Mouse (Mus musculus) neural tube, embryonic 13.5 days (tissue): Measurements from ENCODE around the gene Slc38a1. TPM values are rescaled to one million over a fixed set of nuclear protein-coding genes. Genes with fewer than 3 reads are reported as not detected.

Experiments
- ATAC-seq: fragments of 200-750 bp; cut with Nextera tagmentation; 2 replicates; pipeline ENCODE4 v1.8.0; 2017; ENCODE audit warnings: low read depth, mild to moderate bottlenecking, moderate TSS enrichment, moderate library complexity
- H3K27ac ChIP-seq: fragments of 300-500 bp; sonication (generic); replicated peaks from 2 replicates; pipeline ENCODE4 v1.5.1; 2015; ENCODE audit warnings: moderate library complexity, mild to moderate bottlenecking, inconsistent platforms
- H3K27me3 ChIP-seq: fragments of 300-500 bp; sonication (generic); 2 replicates; pipeline ENCODE4 v1.6.1; 2015; ENCODE audit warnings: mild to moderate bottlenecking, inconsistent platforms
- H3K36me3 ChIP-seq: fragments of 300-500 bp; sonication (generic); 2 replicates; pipeline ENCODE4 v1.6.1; 2015; ENCODE audit warnings: mild to moderate bottlenecking, inconsistent platforms
- H3K4me1 ChIP-seq: fragments of 300-500 bp; sonication (generic); replicated peaks from 2 replicates; pipeline ENCODE4 v1.6.1; 2015; ENCODE audit warnings: inconsistent platforms
- H3K4me2 ChIP-seq: fragments of 300-500 bp; sonication (generic); 2 replicates; pipeline ENCODE4 v1.6.1; 2015; ENCODE audit warnings: inconsistent platforms, mild to moderate bottlenecking, moderate library complexity
- H3K4me3 ChIP-seq: fragments of 300-500 bp; sonication (generic); 2 replicates; pipeline ENCODE4 v1.5.1; 2015; ENCODE audit warnings: mild to moderate bottlenecking, inconsistent platforms
- H3K9ac ChIP-seq: fragments of 300-500 bp; sonication (generic); 2 replicates; pipeline ENCODE4 v1.6.1; 2015; ENCODE audit warnings: moderate library complexity, mild to moderate bottlenecking, inconsistent platforms
- H3K9me3 ChIP-seq: fragments of 300-500 bp; sonication (generic); 2 replicates; pipeline ENCODE4 v1.6.1; 2016; ENCODE audit warnings: inconsistent platforms
- WGBS: fragments of 180-500 bp; shearing (Covaris S2); methylation state at CpG from one replicate; pipeline ENCODE4 v1.1.7; 2015; 5-methylcytosine and 5-hydroxymethylcytosine counted together
- polyA plus RNA-seq: library from polyadenylated mRNA; unstranded; fragments of >200 nt; fragmentation: Nextera tagmentation; extraction: Ambion mirVana; gene quantifications from 2 replicates; pipeline ENCODE4 v1.2.1, GENCODE M21; 2015

Slc38a1 gene
- polyA plus RNA-seq, 1 experiment from 2014 or later: 140 TPM

GRCm38 (mm10) chr15:96654714-96655113, 12.0 kb upstream of the Slc38a1 start:
- ATAC-seq: no peak
- Histone ChIP-seq H3K9me3 (no peaks in the 10 kb centered on the region), H3K36me3 (no peaks in the 10 kb centered on the region), H3K27me3 (no peaks in the 10 kb centered on the region), H3K27ac (no peak overlapping the region), H3K4me1 (peaks cover 6% of the 10 kb centered on the region; the same call in 1 of the 2 replicates), H3K4me3 (no peak overlapping the region), H3K9ac (no peak overlapping the region), H3K4me2 (no peak overlapping the region)
- 74% methylated on average over 8 of the region's 8 CpGs for WGBS

- 0 out of 2 replicates have a peak overlapping the region, but pooled peaks have one; percentile 9 for H3K27ac ChIP-seq
- no peak overlapping the region for H3K4me2 ChIP-seq
- H3K4me3 ChIP-seq: no peak overlapping the region
- peaks cover 6% of the 10 kb centered on the region; the same call in 1 of the 2 replicates for H3K4me1 ChIP-seq
- 94% methylated on average over 16 of the region's 16 CpGs for WGBS
- no peaks in the 10 kb centered on the region for H3K36me3 ChIP-seq
- H3K9me3 ChIP-seq: no peaks in the 10 kb centered on the region
- no peaks in the 10 kb centered on the region for H3K27me3 ChIP-seq
- H3K9ac ChIP-seq: no peak overlapping the region
- ATAC-seq: no peak
These were observed 10.3 kb upstream of the Slc38a1 start for GRCm38 (mm10) chr15:96653011-96653410.

GRCm38 (mm10) chr15:96652531-96652930, 9.8 kb upstream of the Slc38a1 start:
- peaks cover 6% of the 10 kb centered on the region; the same call in 1 of the 2 replicates for H3K4me1 ChIP-seq
- H3K36me3 ChIP-seq: no peaks in the 10 kb centered on the region
- 0 out of 2 replicates have a peak overlapping the region, but pooled peaks have one; percentile 9 for H3K27ac ChIP-seq
- no peak for ATAC-seq
- H3K4me2 ChIP-seq: no peak overlapping the region
- no peaks in the 10 kb centered on the region for H3K27me3 ChIP-seq
- no peak overlapping the region for H3K9ac ChIP-seq
- 51% methylated on average over 10 of the region's 10 CpGs for WGBS
- no peak overlapping the region for H3K4me3 ChIP-seq
- no peaks in the 10 kb centered on the region for H3K9me3 ChIP-seq

- H3K9me3 ChIP-seq: no peaks in the 10 kb centered on the region
- H3K4me3 ChIP-seq: no peak overlapping the region
- no peaks in the 10 kb centered on the region for H3K27me3 ChIP-seq
- no peak for ATAC-seq
- H3K9ac ChIP-seq: no peak overlapping the region
- no peak overlapping the region for H3K27ac ChIP-seq
- H3K4me1 ChIP-seq: peaks cover 5% of the 10 kb centered on the region
- WGBS: 33% methylated on average over 15 of the region's 15 CpGs
- no peak overlapping the region for H3K4me2 ChIP-seq
- H3K36me3 ChIP-seq: no peaks in the 10 kb centered on the region
These were observed 4.7 kb upstream of the Slc38a1 start for GRCm38 (mm10) chr15:96647376-96647775.

GRCm38 (mm10) chr15:96641821-96642435, 785 bp downstream of the Slc38a1 start:
- H3K36me3 ChIP-seq: peaks cover 12% of the 10 kb centered on the region
- H3K9me3 ChIP-seq: no peaks in the 10 kb centered on the region
- peak overlapping the region; percentile 100 for H3K9ac ChIP-seq
- peaks cover 37% of the 10 kb centered on the region for H3K4me1 ChIP-seq
- peak overlapping the region; percentile 85 for H3K4me2 ChIP-seq
- ATAC-seq: peak; percentile 30
- under 1% methylated on average over 31 of the region's 31 CpGs for WGBS
- H3K27ac ChIP-seq: peak overlapping the region; percentile 100
- no peaks in the 10 kb centered on the region for H3K27me3 ChIP-seq
- peak overlapping the region; percentile 89 for H3K4me3 ChIP-seq

GRCm38 (mm10) chr15:96641111-96641820, 1.4 kb downstream of the Slc38a1 start:
- Histone ChIP-seq H3K4me1 (peaks cover 37% of the 10 kb centered on the region), H3K9ac (peak overlapping the region; percentile 100), H3K27me3 (no peaks in the 10 kb centered on the region), H3K27ac (peak overlapping the region; percentile 100), H3K36me3 (peaks cover 14% of the 10 kb centered on the region), H3K4me3 (peak overlapping the region; percentile 89), H3K4me2 (peak overlapping the region; percentile 85), H3K9me3 (no peaks in the 10 kb centered on the region)
- ATAC-seq: peak; percentile 68
- whole genome bisulfite sequencing: 0% methylated on average over 63 of the region's 63 CpGs

- Histone ChIP-seq H3K9ac (peak overlapping the region; percentile 100), H3K4me2 (peak overlapping the region; percentile 85), H3K36me3 (peaks cover 22% of the 10 kb centered on the region), H3K9me3 (peaks cover 3% of the 10 kb centered on the region; the same call in 1 of the 2 replicates), H3K27ac (peak overlapping the region; percentile 100), H3K4me3 (peak overlapping the region; percentile 89), H3K27me3 (no peaks in the 10 kb centered on the region), H3K4me1 (peaks cover 37% of the 10 kb centered on the region)
- WGBS: 4% methylated on average over 16 of the region's 16 CpGs
- ATAC-seq: no peak
These were observed 2.3 kb downstream of the Slc38a1 start for GRCm38 (mm10) chr15:96640291-96640985.

GRCm38 (mm10) chr15:96639630-96640029, 3.1 kb downstream of the Slc38a1 start:
- Histone ChIP-seq H3K4me2 (peak overlapping the region; percentile 85), H3K27me3 (no peaks in the 10 kb centered on the region), H3K4me3 (peak overlapping the region; percentile 89), H3K9ac (peak overlapping the region; percentile 100), H3K36me3 (peaks cover 30% of the 10 kb centered on the region), H3K4me1 (peaks cover 37% of the 10 kb centered on the region), H3K9me3 (peaks cover 5% of the 10 kb centered on the region), H3K27ac (peak overlapping the region; percentile 42; the same call in 1 of the 2 replicates)
- ATAC-seq: no peak
- WGBS: 56% methylated on average over 8 of the region's 8 CpGs

GRCm38 (mm10) chr15:96638656-96639055, 4.1 kb downstream of the Slc38a1 start:
- no peak overlapping the region for H3K27ac ChIP-seq
- H3K36me3 ChIP-seq: peaks cover 38% of the 10 kb centered on the region
- H3K4me2 ChIP-seq: peak overlapping the region; percentile 85
- WGBS: 84% methylated on average over 2 of the region's 2 CpGs
- ATAC-seq: no peak
- peak overlapping the region; percentile 89; the same call in 1 of the 2 replicates for H3K4me3 ChIP-seq
- peaks cover 5% of the 10 kb centered on the region for H3K9me3 ChIP-seq
- H3K27me3 ChIP-seq: no peaks in the 10 kb centered on the region
- no peak overlapping the region for H3K9ac ChIP-seq
- H3K4me1 ChIP-seq: peaks cover 34% of the 10 kb centered on the region

- Histone ChIP-seq H3K4me3 (0 out of 2 replicates have a peak overlapping the region, but pooled peaks have one; percentile 89), H3K9me3 (peaks cover 5% of the 10 kb centered on the region), H3K9ac (no peak overlapping the region), H3K27me3 (no peaks in the 10 kb centered on the region), H3K27ac (no peak overlapping the region), H3K36me3 (peaks cover 43% of the 10 kb centered on the region), H3K4me2 (peak overlapping the region; percentile 85), H3K4me1 (peaks cover 32% of the 10 kb centered on the region)
- WGBS: 65% methylated on average over 10 of the region's 10 CpGs
- no peak for ATAC-seq
These were observed 4.5 kb downstream of the Slc38a1 start for GRCm38 (mm10) chr15:96638173-96638572.

GRCm38 (mm10) chr15:96634670-96635405, 7.9 kb downstream of the Slc38a1 start:
- no peak overlapping the region for H3K9ac ChIP-seq
- peaks cover 29% of the 10 kb centered on the region for H3K4me1 ChIP-seq
- H3K4me3 ChIP-seq: no peak overlapping the region
- peaks cover 55% of the 10 kb centered on the region for H3K36me3 ChIP-seq
- no peak for ATAC-seq
- no peaks in the 10 kb centered on the region for H3K27me3 ChIP-seq
- no peak overlapping the region for H3K4me2 ChIP-seq
- peaks cover 8% of the 10 kb centered on the region for H3K9me3 ChIP-seq
- 90% methylated on average over 19 of the region's 19 CpGs for WGBS
- H3K27ac ChIP-seq: no peak overlapping the region
